23 mouse cellular contexts compared by ENCODE assay signal in genomic region chr6:94667131-94667530, GRCm38 (mm10). TPM values are rescaled to one million over a fixed set of nuclear protein-coding genes. Genes with fewer than 3 reads are reported as not detected.
DNase-seq lines count a peak whose midpoint lies in the region; ATAC-seq and TF ChIP-seq lines count a peak whose summit lies in the region.
"Had no signal": no experiment of that assay in that cellular context is flagged by ENCODE, and none has a peak within 500 bp of the region (broad histone marks: within the 10 kb centered on the region; RNA-seq: fewer than 3 reads in every experiment).

No protein-coding gene starts in this region.

- no peak for TF ChIP-seq EP300 in stomach, postnatal 0 days (optimal IDR thresholded peaks at IDR 0.05)

- no peak for TF ChIP-seq CTCF in stomach, postnatal 0 days (IDR thresholded peaks at IDR 0.05; ENCODE audit: low read depth)

- H3K27me3 ChIP-seq in forebrain, embryonic 11.5 days (ENCODE audit: control insufficient read depth, insufficient read depth, low read length) = no peaks in the 10 kb centered on the region
- no peaks in the 10 kb centered on the region for H3K27me3 ChIP-seq in forebrain, embryonic 14.5 days (replicated peaks; ENCODE audit: control insufficient read depth, insufficient read depth, low read length)
- no peaks in the 10 kb centered on the region for H3K27me3 ChIP-seq in stomach, postnatal 0 days (ENCODE audit: control insufficient read depth, insufficient read depth, low read length)
- H3K27me3 ChIP-seq in midbrain, embryonic 10.5 days (ENCODE audit: low read depth, poor library complexity, severe bottlenecking) = no peaks in the 10 kb centered on the region
- H3K27me3 ChIP-seq: CH12.LX; embryonic facial prominence, embryonic 15.5 days; hindbrain, embryonic 12.5 days; liver, embryonic 15.5 days; lung, embryonic 15.5 days; Patski had no signal

- ATAC-seq in forebrain, embryonic 11.5 days (replicated peaks; ENCODE audit: low FRiP score) = no peak
- no peak for ATAC-seq in forebrain, embryonic 14.5 days
- no peak for ATAC-seq in stomach, postnatal 0 days (ENCODE audit: low FRiP score, low TSS enrichment)
- ATAC-seq: inflammation-experienced regulatory T-cells, adult 6 months; Patski had no signal

- H3K27ac ChIP-seq in forebrain, embryonic 11.5 days (ENCODE audit: low read depth, low read length) = 0 out of 2 replicates have a peak overlapping the region, but pooled peaks have one; percentile 21
- H3K27ac ChIP-seq in forebrain, embryonic 14.5 days (ENCODE audit: low read depth, low read length) = no peak overlapping the region
- no peak overlapping the region for H3K27ac ChIP-seq in stomach, postnatal 0 days (replicated peaks)
- H3K27ac ChIP-seq in midbrain, embryonic 10.5 days (replicated peaks) = no peak overlapping the region
- H3K27ac ChIP-seq: embryonic facial prominence, embryonic 15.5 days; heart, adult 2 months; hindbrain, embryonic 12.5 days; left cerebral cortex, adult 2 months; liver, embryonic 15.5 days; lung, embryonic 15.5 days had no signal

- no peaks in the 10 kb centered on the region for H3K36me3 ChIP-seq in forebrain, embryonic 11.5 days (ENCODE audit: control insufficient read depth, insufficient read depth, low read length)
- no peaks in the 10 kb centered on the region for H3K36me3 ChIP-seq in forebrain, embryonic 14.5 days (ENCODE audit: control insufficient read depth, insufficient read depth, low read length)
- no peaks in the 10 kb centered on the region for H3K36me3 ChIP-seq in stomach, postnatal 0 days (ENCODE audit: control insufficient read depth, insufficient read depth, low read length)
- H3K36me3 ChIP-seq in midbrain, embryonic 10.5 days = peaks cover 15% of the 10 kb centered on the region
- H3K36me3 ChIP-seq: hindbrain, embryonic 12.5 days; liver, embryonic 15.5 days; lung, embryonic 15.5 days had no signal

- 73% methylated on average over 4 of the region's 4 CpGs for WGBS in forebrain, embryonic 11.5 days
- WGBS in forebrain, embryonic 14.5 days = 51% methylated on average over 4 of the region's 4 CpGs
- WGBS in stomach, postnatal 0 days = 74% methylated on average over 4 of the region's 4 CpGs
- WGBS in midbrain, embryonic 10.5 days = 76% methylated on average over 4 of the region's 4 CpGs

- no peak for DNase-seq in forebrain, embryonic 11.5 days (ENCODE audit: low spot score)
- no peak for DNase-seq in forebrain, embryonic 14.5 days (ENCODE audit: low spot score)
- peak; percentile 54 for DNase-seq in kidney, adult 18-20 months
- no peak for DNase-seq in kidney, postnatal 4 days
- DNase-seq in kidney, postnatal 10 days = peak; percentile 37
- DNase-seq in stomach, postnatal 0 days (ENCODE audit: low spot score) = no peak
- no peak for DNase-seq in midbrain, embryonic 10.5 days (ENCODE audit: low spot score)
- DNase-seq: adrenal gland, postnatal 36 days; cerebellum, adult 9-11 months; gastrocnemius, postnatal 36 days; heart, adult 2 months; lung, postnatal 36 days; thymus, adult 18-20 months; thymus, postnatal 4 days had no signal

- no peak overlapping the region for H3K4me3 ChIP-seq in forebrain, embryonic 11.5 days (ENCODE audit: low read depth, low read length)
- H3K4me3 ChIP-seq in forebrain, embryonic 14.5 days (ENCODE audit: low read depth, low read length) = no peak overlapping the region
- no peak overlapping the region for H3K4me3 ChIP-seq in stomach, postnatal 0 days (ENCODE audit: low read depth, low read length)
- H3K4me3 ChIP-seq in midbrain, embryonic 10.5 days = no peak overlapping the region
- H3K4me3 ChIP-seq: embryonic facial prominence, embryonic 15.5 days; heart, adult 2 months; hindbrain, embryonic 12.5 days; left cerebral cortex, adult 2 months; liver, embryonic 15.5 days; lung, embryonic 15.5 days had no signal

- no peaks in the 10 kb centered on the region for H3K9me3 ChIP-seq in forebrain, embryonic 11.5 days (ENCODE audit: control insufficient read depth, low read length)
- H3K9me3 ChIP-seq in forebrain, embryonic 14.5 days (replicated peaks; ENCODE audit: control insufficient read depth, low read length) = no peaks in the 10 kb centered on the region
- H3K9me3 ChIP-seq in stomach, postnatal 0 days (ENCODE audit: control insufficient read depth, low read length) = no peaks in the 10 kb centered on the region
- H3K9me3 ChIP-seq in midbrain, embryonic 10.5 days (replicated peaks) = no peaks in the 10 kb centered on the region
- H3K9me3 ChIP-seq: embryonic facial prominence, embryonic 15.5 days; G1E; hindbrain, embryonic 12.5 days; liver, embryonic 15.5 days; lung, embryonic 15.5 days had no signal

- no peak overlapping the region for H3K4me2 ChIP-seq in forebrain, embryonic 11.5 days (ENCODE audit: low read depth, low read length, severe bottlenecking)
- no peak overlapping the region for H3K4me2 ChIP-seq in forebrain, embryonic 14.5 days (ENCODE audit: low read length)
- H3K4me2 ChIP-seq in stomach, postnatal 0 days (replicated peaks; ENCODE audit: low read depth) = no peak overlapping the region
- H3K4me2 ChIP-seq: embryonic facial prominence, embryonic 15.5 days; hindbrain, embryonic 12.5 days; liver, embryonic 15.5 days; lung, embryonic 15.5 days had no signal

- H3K9ac ChIP-seq in forebrain, embryonic 11.5 days (ENCODE audit: low read length) = no peak overlapping the region
- H3K9ac ChIP-seq in forebrain, embryonic 14.5 days (ENCODE audit: low read length) = no peak overlapping the region
- H3K9ac ChIP-seq in stomach, postnatal 0 days (ENCODE audit: low read length) = 0 out of 2 replicates have a peak overlapping the region, but pooled peaks have one; percentile 27
- H3K9ac ChIP-seq: embryonic facial prominence, embryonic 15.5 days; hindbrain, embryonic 12.5 days; liver, embryonic 15.5 days; lung, embryonic 15.5 days had no signal

- H3K4me1 ChIP-seq in forebrain, embryonic 11.5 days (replicated peaks; ENCODE audit: control insufficient read depth, insufficient read depth, low read length) = peaks cover 15% of the 10 kb centered on the region
- H3K4me1 ChIP-seq in forebrain, embryonic 14.5 days (ENCODE audit: control insufficient read depth, insufficient read depth, low read length) = peaks cover 35% of the 10 kb centered on the region
- peaks cover 7% of the 10 kb centered on the region for H3K4me1 ChIP-seq in stomach, postnatal 0 days (replicated peaks; ENCODE audit: control insufficient read depth, insufficient read depth)
- H3K4me1 ChIP-seq in midbrain, embryonic 10.5 days = peaks cover 54% of the 10 kb centered on the region

RNA-seq across cellular contexts. Expression of gene Lrig1, which starts 32.8 kb away (rescaled TPM):
- 21.7 and 25.2 TPM in 2 replicates for polyA plus RNA-seq in forebrain, embryonic 11.5 days (2014; fragmentation: Nextera tagmentation; extraction: Ambion mirVana)
- 8.5 and 9.5 TPM in 2 replicates for polyA plus RNA-seq in forebrain, embryonic 14.5 days (2014; fragmentation: Nextera tagmentation; extraction: Ambion mirVana)
- polyA plus RNA-seq in stomach, postnatal 0 days (2015; fragmentation: Nextera tagmentation; extraction: Ambion mirVana) = 15.2 and 19.6 TPM in 2 replicates
- 13.4 and 13.9 TPM in 2 replicates for polyA plus RNA-seq in midbrain, embryonic 10.5 days (2016; fragmentation: Nextera tagmentation; extraction: Ambion mirVana)

Comparison
In these comparisons a context has a peak if more than half of its experiments do, and no peak if none do; other contexts are left out.
1. DNase-seq: peak in kidney, adult 18-20 months (single experiment) and kidney, postnatal 10 days (single experiment); none in forebrain, embryonic 11.5 days (single experiment), forebrain, embryonic 14.5 days (single experiment), kidney, postnatal 4 days (0 of 2), stomach, postnatal 0 days (single experiment) and midbrain, embryonic 10.5 days (single experiment).